Mouse (Mus musculus) left cerebral cortex, postnatal 10 days (tissue): ENCODE measurements around the gene Hal. TPM values are rescaled to one million over a fixed set of nuclear protein-coding genes. Genes with fewer than 3 reads are reported as not detected.
A peak's percentile ranks its signal among the peaks of the same experiment; 100 is the strongest.
"Not testable (repeated sequence)": the region's sequence is repeated elsewhere in the genome, so short reads cannot be mapped to it uniquely, and the experiment has no call there.

Experiments
- DNase-seq, 2 experiments: peaks; one replicate each; pipeline ENCODE4 v3.0.0; 2021 to 2022; ENCODE audit warnings: low spot score in 2 of 2, mixed read lengths in 1 of 2; ENCODE audit errors: extremely low spot score in 1 of 2
- intact Hi-C: fragments of 180-260 bp; cut with DNase I; formaldehyde crosslinking; loops from one replicate; pipeline ENCODE4 v1.15.1; 2025
- total RNA-seq, 2 experiments: library from RNA; stranded (reverse); gene quantifications; 2 replicates each; pipeline ENCODE4 v1.2.3; 2021

Gene Hal
- total RNA-seq, 2 experiments from 2014 or later, result 0.28 TPM; not detected in 1

DNA sequence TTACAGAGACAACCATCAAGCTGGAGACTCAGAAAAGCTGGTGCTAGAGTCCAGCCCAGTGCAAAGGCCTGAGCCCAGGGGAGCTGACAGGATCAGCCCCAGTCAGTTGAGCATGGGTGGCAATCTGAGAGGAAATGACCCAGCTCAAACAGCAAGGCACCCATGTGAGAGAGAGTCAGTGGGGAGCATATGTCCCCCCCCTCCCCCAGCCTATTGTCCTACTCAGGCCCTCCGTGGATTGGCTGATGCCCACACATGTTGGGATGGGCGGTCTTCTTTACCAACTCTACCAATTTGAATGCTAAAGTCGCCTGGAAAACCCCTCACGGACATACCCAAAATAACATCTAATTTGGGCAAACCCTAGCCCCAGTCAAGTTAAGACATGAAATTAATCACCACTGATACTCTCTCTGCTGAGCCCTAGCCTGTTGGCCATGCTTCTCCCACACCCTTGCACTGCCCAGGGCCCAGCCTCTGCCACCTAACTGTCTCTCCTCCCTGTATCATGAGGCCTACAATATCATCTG, 59.2 kb downstream of the Hal start:
- DNase-seq, result no peak
- intact Hi-C loops, result no loop called here

DNA sequence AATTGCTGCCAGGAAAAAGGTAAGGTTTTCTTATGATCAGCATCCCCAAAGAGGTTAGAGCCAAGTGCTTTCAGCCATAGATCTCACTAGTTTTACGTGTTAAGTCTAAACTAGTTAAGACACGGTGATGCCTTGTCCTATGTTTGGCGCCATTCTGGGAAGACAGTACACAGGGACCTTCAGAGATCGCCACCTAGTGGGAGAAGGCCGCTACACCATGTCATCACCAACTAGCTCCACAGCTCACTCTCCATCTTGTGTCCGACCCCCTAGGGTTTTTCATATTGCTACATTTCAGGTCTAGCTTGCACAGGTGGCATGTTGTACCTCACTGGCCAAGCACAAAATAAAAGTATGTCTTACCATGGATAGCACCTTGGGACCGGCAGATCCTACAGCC, 60.4 kb downstream of the Hal start:
- intact Hi-C loops, result no loop called here
- peak; percentile 59 to 76 for DNase-seq

DNA sequence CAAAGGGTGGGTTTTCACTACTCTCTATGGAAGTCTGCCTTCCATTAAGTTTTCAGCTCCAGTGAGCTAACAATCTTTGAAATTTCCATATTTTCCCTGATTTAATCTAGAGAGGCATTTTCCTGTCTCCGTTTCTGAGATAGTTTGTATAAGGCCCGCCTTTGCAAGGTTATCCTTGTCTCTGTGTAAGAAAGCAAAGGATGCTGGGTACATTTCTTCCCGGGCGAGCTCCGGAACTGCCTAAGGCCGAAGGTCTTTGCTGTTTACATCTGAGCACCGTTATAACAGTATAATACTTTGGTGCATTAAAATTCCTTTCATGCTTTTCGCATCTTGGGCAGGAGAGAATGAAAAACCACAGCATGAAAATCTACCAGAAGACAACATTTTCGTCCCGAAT, 61.3 kb downstream of the Hal start:
- intact Hi-C loops, result no loop called here
- no peak for DNase-seq

DNA sequence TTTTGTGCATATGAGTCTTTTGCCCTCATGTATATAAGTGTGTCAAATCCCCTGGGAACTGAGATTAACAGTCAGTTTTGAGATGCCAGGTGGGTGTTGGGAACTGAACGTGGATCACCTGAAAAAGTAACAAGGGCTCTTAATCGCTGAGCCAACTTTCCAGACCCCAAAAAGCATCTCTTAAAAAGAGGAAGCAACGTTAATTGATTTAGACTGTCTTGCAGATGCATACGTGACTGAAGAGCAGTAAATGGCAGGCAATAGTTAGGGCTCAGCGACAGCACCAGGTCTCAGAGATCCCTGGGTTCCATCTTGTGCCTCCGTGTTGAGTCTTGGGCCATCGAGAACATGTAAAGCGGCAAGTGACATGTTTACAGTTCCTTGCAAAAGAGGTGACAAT, 64.0 kb downstream of the Hal start:
- no peak for DNase-seq
- intact Hi-C loops, result no loop called here

DNA sequence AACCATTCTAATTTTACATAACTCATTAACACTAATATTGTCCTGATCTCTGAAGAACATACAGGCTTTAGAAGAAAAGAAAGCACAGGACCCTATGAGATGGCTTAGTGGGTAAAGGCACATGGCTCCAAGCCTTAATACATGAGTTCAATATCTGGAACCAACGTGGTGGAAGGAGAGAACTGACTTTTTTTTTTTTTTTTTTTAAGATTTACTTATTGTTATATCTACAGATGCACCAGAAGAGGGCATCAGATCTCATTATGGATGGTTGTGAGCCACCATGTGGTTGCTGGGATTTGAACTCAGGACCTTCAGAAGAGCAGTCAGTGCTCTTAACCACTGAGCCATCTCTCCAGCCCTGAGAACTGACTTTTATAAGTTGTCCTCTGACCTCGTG, 69.4 kb downstream of the Hal start:
- DNase-seq, intact Hi-C loops: not testable (repeated sequence)

DNA sequence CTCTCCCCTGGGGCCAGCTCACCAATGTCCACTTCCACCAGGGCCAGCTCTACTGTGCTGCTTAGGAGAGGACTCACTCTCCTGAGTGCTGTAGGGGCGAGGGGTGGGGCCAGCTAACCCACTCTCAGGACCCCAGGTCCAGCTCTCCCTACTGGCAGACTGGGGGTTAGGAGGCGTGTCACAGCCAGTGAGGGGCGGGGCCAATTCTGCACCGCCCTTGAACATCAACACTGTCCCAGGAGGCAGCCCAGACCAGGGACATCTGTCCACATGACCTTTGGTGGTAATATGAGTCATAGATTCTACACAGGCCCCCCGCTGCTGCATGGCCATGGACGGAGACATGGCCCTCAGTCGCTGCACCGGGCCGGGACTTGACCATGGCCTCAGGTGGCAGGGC, 71.2 kb downstream of the Hal start:
- intact Hi-C loops, result no loop called here
- DNase-seq, result no peak

DNA sequence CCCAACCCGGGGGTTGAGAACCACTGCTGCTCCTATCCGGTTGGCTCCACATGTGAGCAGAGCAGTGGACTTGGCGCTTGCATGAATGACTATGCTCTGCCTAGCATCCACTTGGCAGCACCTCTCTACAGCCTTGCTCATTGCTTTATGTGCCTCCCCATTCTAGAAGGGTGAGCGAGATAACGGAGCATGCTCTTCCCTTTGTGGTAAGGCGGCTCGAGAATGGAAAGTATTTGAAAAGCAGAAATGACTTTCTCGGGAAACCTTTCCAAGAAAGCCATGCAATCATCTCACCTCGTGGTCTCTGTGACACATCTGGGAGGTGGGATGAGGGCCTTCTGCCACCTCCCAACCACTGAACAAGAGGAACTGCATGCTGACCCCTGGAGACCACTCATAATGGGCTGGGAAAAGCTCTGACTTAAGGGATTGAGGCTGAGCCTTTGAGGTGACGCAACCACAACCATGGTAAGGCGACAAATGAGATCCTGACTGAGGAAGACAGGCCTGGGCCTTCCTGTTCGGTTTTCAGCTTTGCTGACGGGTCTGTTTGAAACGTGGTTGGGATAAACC, 76.0 kb downstream of the Hal start:
- no peak for DNase-seq

DNA sequence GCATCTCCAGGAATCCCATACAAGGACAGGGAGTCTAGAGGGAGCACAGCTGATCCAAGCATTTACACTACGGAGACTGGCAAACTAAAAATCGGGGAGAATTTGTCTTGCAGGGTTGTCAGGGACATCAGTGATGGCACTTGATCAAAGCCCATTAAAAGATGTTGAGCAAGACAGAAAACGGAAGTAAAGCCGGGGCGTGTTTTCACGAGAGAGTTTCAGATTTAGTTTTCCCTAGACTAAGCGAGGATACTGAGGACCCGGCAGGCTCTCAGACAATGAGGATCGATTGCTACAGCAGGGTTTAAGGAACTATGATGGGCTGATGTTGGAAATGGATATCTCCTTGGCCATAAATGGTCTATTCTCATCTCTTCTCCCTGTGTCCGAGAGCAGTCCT, 78.5 kb downstream of the Hal start:
- no peak for DNase-seq
- intact Hi-C loops, result no loop called here

More for the DNA sequence above, 76.0 kb downstream of the Hal start:
- intact Hi-C loops, result no loop called here

DNA sequence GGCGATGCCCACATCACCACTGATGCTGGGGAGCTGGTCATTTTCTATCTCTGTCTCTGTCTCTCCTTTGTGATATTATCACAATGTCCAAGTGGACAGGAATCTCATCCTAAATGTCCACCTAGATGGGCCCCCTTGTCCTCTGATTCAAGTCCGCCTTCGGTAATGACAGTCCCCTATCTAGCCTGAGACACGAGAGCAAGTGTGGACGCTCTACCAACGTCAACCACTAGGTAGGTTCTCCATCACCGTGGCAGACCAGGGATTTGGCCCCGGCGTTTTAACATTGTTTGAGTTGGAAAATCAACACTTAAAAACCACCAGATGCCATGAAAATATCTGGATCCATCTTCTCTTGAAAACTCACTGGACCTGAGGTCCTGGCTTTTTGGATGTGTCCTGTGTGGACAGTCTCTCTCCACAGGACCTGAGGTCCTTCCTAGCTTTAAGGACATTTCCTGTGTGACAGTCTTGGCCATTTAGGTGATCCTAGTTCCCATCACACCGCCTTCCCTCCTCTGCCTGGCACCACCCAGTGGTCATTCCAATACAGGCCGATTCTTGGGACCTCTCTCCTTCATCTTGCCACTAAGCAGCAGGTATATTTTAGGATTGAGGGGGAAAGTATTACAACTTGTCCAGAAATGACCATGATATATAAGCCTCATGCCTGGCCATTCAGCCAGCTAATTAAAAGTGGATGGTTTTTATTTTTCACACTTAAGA, 79.4 kb downstream of the Hal start:
- intact Hi-C loops, result no loop called here
- DNase-seq, result no peak

DNA sequence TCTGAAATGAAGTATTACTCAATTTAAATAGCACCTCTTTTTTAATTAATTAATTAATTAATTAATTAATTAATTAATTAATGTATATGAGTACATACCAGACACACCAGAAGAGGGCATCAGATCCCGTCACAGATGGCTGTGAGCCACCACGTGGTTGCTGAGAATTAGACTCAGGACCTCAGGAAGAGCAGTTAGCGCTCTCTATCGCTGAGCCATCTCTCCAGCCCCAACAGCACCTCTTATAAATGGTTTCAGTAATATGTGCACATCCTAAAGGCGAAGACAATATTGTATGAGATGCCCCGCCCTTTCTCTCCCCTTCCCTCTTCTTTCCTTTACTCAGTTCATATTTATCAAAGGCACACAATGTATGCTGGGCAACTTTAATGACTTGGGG, 80.1 kb downstream of the Hal start:
- intact Hi-C loops, result no loop called here
- DNase-seq, result no peak

Other genes with a start within 250 kb of the Hal start
- 10 to 100 TPM; 10.6 to 13.9 TPM for gene Elk3, start 177.6 kb upstream of the Hal start, total RNA-seq
- gene Lta4h, start 35.4 kb upstream of the Hal start, total RNA-seq, result 10 to 100 TPM; 76.5 to 77.9 TPM
- gene Amdhd1, start 51.3 kb downstream of the Hal start, total RNA-seq, result 1 to 10 TPM; 2.1 to 3.0 TPM
- under 1 TPM in 1 of 2 experiments, not detected in 1; 0.15 TPM for gene Ccdc38, start 51.9 kb downstream of the Hal start, total RNA-seq
- gene Snrpf, start 100.9 kb downstream of the Hal start, total RNA-seq, result 10 to 100 TPM; 13.9 to 14.1 TPM
- gene Ntn4, start 151.9 kb downstream of the Hal start, total RNA-seq, result 10 to 100 TPM; 11.1 to 11.3 TPM